Mouse (Mus musculus): Measurements from ENCODE around the gene Sf3b5. TPM values are rescaled to one million over a fixed set of nuclear protein-coding genes. Genes with fewer than 3 reads are reported as not detected.

Gene Sf3b5
- 1 to 10 TPM; 8.2 to 8.9 TPM for total RNA-seq (2021)
- long read RNA-seq, experiment 1, transcript Sf3b5-201 (1 exons, 3,841 nt): major isoform, 59 of 59 reads
- long read RNA-seq, experiment 1, partial matches to known transcripts: 0 of 59 reads
- long read RNA-seq, experiment 1, other reads (novel, unspliced or antisense): 0 of 59 reads
- long read RNA-seq, experiment 2, transcript Sf3b5-201 (1 exons, 3,841 nt): major isoform, 58 of 58 reads
- long read RNA-seq, experiment 2, partial matches to known transcripts: 0 of 58 reads
- long read RNA-seq, experiment 2, other reads (novel, unspliced or antisense): 0 of 58 reads

DNA sequence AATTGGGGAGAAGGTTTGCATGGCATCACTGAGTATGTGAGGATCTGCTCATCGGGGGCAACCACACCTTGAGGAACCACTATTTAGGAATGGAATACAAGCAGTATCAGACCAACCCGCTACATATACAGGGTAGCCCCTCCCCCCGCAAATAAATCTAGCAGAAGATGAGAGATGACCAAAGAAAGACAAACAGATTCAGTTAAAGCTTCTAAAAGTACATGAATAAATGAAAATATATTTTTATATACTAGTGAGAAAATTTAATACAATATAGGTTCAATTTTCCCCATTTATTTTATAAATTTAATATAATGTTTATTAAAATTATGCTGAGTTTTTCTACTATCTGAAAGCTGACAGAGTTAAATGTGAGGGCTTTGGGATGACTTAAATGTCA is at the start of gene Sf3b5:
Gene Sf3b5, plus strand, starts transcription at position 301 of the 400 bp plus-strand sequence.
- intact Hi-C loops (cut with DNase I): no loop called here
- DNase-seq (ENCODE audit: low spot score in 2 of 2): no peak

DNA sequence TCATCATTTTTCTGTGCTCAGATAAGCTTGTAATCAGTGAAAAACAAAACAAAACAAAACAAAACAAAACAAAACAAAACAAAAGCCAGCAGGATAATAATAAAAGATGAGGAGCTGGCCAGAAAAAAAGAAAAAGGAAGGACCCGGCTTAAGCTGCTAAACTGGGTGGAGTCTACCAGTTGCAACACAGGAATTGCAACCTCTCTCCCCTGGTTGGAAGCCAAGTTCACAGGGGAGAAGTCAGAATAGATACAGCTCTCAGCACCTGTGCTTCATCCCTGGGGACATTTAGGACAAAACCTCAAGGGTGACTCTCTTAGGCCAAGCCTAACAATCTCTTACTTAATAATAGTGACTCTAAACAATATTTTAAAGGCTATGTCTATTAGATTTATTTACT is 49.3 kb upstream of the Sf3b5 start:
- intact Hi-C loops (cut with DNase I): no loop called here
- no peak for DNase-seq (ENCODE audit: low spot score in 2 of 2)

DNA sequence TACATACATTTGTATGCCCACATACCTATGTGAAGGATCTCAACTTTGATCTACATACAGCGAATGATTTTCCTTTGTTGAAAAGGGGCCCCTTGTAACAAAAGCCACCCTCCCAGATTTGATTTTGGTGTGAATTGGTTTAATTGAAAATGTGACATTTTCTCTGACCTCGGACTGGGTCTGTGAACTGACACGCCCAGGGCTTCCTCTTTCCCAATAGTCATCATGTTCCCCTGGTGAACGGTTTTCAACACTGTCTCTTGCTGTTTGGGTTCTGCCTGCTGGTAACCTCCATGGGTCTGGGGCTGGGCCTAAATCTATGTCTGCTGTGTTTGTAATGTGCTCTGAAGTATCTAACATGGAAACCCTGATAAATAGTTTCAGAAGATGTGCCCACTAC is 47.9 kb upstream of the Sf3b5 start:
- intact Hi-C loops (cut with DNase I): no loop called here
- DNase-seq (ENCODE audit: low spot score in 2 of 2): no peak

DNA sequence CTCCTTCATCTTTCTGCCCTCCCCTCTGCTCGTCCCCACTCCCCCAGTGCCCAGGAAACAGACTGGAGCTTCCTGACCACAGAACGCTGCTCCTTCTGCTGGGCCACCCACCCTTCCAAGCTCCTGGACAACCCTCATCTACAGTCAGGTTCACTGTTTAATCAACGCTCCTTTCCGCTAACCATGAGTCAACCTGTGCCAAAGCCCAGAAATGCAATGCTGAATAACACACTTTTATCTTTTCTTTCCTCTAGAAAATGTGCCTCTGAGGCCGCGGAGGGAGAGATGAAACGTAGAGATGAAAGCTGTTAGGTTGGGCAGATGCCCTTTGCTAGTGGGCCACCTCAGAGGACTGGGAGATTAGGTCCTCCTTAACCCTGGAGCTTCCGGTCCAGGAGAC is 43.6 kb upstream of the Sf3b5 start:
- intact Hi-C loops (cut with DNase I): no loop called here

DNA sequence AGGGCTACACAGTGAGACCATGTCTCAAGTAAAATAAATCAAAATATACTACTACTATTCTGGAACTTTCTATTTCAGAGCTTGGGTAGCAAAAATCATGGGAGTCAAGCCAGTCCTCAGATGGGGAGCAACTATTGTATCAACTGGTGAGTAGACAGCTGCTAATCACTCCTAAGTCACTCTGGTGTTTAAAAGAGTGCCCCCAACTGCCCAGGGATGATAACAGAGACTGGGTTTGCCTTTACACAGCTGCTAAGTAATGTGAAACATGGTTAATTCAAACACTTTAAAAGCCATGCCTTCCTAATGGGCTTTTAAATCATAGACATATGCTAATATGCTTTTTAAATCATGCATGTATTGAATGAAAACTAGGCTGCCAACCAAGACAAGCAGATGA is 42.9 kb upstream of the Sf3b5 start:
- intact Hi-C loops (cut with DNase I): no loop called here
- DNase-seq (ENCODE audit: low spot score in 2 of 2): no peak

More for the DNA sequence above, 43.6 kb upstream of the Sf3b5 start:
- DNase-seq (ENCODE audit: low spot score in 2 of 2): no peak

DNA sequence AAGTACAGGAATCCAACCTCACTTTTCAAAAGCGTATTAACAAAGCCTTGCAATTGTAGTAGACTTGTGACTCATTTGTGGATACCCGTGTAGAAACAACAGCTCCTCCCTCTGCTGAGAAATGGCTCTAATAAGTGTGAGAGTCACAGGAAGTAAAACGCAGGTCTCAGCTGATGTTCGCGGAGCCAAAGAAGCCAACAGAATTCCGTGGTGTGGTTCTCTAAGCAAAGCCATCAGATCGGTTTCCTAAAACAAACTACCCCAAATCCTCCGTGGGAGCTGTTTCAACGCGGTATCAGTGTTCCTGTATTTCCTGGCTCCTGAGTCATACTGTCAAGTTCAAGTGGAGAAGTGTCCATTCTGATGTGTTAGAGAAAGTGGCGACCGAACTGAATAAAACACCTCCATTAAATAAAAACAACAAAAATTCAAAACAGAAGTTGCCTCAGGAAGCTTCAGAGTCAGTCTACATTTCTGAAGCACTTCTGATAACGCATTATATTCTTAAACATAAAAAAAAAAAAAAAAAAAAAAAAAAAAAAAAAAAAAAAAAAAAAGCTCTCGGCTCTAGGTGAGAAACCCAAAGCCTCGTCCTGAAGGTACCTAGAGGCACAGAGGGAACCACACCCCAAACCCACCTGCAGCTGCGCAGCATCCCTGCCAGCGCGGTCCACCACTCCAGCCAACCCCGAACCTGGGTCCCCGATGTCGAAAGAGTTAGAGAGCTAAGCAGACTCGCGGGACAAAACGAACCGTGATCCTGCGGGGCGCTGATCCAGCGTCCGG is 41.6 kb upstream of the Sf3b5 start:
- no peak for DNase-seq (ENCODE audit: low spot score in 2 of 2)
- intact Hi-C loops (cut with DNase I): no loop called here

DNA sequence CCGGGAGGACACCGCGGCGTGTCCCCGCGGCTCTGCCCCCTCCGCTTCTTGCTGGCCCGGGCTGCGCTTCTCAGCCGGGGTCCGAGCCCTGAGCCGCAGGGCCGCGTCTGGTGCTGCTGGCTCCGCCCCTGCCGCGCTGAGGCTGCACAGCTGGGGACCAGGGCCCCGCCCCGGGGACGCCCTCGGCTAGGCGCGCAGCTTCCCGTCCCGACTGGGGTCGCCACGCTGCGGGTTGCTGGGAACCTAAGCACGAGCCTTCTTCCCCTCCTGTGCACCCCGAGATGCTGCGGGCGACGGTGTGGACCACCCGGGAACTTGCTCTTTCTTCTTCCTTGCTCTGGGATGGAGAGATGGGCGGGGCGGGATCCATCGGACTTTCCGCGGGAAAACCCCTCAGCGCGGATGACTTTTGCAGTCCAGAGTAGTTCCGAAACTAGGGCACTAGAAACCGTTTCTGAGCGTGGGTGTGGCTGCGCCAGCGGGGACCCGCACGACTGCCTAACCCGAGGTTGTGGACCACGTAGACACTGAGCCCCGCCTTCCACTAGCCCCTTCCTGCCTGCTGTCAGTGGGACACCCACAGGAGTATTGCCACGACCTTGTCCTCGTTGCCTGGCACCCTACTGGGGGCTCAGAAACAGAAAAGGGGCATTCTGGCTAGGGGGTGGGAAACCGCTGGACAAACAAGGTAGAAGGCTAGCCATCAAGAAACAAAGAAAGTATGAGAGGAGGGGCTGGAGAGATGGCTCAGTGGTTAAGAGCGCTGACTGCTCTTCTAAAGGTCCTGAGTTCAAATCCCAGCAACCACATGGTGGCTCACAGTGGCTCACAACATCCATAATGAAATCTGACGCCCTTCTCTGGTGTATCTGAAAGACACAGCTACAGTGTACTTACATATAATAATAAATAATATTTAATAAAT is 40.7 kb upstream of the Sf3b5 start, which contains the start of gene Stx11:
Gene Stx11, minus strand, starts transcription at position 148 of the 925 bp plus-strand sequence.
- DNase-seq (ENCODE audit: low spot score in 2 of 2): no peak
- intact Hi-C loops (cut with DNase I): no loop called here

DNA sequence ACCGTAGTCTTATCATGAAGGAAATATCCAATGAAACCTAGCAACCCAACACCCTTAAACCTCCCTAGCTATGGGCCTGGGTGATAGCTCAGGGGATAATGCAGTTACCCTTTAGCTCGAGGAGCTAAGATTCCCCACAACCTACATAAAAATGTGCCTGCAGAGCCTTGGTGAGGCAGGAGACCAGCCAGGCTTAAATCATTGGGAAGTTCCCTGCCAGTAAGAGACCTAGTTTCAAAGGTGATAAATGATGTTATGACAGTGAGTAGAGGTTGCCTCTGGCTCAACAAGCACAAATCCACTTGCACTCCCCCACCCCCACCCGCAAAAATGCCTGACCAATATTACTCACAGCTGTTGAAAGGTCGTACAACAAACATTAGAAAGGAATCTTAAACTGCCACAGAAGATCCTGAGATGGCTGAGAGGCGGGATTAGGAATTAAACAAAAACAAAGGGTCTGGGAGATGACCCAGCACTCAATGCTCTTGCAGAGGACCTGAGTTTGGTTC is 39.4 kb upstream of the Sf3b5 start:
- no peak for DNase-seq (ENCODE audit: low spot score in 2 of 2)
- intact Hi-C loops (cut with DNase I): no loop called here

DNA sequence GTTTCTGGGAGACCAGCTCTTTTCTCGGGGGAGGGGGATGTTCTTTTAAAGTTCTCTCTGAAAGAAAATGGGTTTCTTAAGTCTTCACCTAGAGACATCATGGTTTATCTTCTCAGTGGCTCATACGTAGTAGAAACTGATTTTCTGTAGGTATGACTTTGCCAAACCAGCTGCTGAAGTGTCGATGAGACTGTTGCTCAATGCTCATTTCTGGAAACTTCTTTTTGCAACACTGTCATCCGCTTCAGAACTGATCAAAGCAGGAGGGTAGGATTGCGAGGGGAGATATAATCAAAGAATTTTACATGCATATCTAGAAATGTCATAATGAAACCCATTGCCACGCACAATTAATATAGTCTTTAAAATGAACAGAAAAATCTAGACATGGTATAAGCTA is 30.6 kb upstream of the Sf3b5 start:
- intact Hi-C loops (cut with DNase I): no loop called here
- no peak for DNase-seq (ENCODE audit: low spot score in 2 of 2)

DNA sequence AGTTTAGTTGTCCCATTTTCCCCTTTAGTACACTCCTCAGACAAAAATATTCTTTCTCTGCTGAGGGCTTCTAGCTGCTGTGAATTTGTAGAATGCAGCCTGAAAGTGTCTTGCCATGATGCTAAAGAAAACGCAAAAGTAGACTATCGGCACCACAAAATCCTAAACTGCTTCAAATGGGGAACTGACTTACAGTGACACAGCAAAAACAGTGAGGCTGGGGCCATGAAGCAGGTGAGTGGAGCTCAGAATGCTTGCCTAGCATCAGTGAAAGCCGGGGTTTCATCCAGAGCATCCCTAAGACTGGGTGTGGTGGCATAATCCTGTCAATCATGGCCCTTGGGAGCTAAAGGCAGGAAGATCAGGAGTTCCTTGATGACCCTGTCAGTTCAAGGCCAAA is 29.7 kb upstream of the Sf3b5 start:
- intact Hi-C loops (cut with DNase I): no loop called here
- no peak for DNase-seq (ENCODE audit: low spot score in 2 of 2)

DNA sequence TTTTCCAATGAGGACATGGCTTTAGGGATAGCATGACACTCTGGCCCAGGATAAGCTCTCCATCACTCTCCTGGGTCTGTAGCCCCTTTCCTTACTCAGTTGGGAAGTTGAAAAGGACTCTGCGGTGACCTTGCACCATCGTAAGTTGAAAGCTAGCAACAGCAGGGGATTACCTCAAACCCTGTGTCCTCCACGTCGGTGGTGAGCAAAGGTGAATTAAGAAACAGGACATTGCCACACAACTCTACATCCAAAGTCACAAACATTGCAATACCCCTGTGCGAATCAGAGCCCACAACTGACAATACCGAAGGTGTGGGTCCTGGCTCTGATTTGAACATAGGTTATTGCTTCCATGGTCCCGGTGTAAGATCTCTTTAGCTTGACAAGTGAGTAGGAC is 29.2 kb upstream of the Sf3b5 start:
- intact Hi-C loops (cut with DNase I): no loop called here

DNA sequence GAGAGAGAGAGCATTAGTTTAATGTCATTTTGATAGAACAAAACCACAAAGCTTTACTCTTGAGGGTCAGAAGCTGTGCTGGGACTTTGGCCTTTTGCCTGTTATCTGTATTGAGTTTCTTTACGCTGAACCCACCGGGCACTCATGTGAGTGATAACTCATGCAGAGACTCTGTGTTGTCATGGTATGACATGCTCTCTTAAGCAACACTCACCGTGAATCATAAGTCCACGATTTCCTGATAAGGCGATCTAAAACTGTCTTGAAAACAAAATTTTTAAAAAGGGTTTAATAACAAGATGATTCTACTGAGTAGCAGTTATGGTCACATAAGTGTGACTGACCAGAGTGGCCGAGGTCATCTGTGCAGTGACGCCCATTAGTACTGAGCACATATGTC is 28.6 kb upstream of the Sf3b5 start:
- intact Hi-C loops (cut with DNase I): no loop called here
- DNase-seq (ENCODE audit: low spot score in 2 of 2): no peak

More for the DNA sequence above, 29.2 kb upstream of the Sf3b5 start:
- DNase-seq (ENCODE audit: low spot score in 2 of 2): no peak

DNA sequence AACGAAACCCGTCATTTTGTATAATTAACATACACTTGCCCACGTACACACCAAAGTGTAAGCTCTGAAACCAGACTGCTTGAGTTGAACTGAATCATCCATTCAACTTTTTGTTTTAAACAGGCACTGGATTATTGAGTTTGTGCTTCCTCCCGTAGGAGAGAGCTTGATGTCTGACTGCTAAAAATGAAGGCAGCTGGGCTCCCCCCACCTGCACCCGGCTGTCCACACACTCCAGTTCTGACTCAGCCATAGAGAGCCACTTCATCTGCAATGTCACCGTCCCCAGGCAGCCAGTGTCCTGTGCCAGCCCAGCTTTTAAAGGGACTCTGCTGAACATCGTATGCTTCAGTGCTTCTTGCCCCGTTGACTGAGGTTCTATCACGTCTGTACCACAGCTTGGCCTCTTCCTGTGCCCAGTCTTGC is 27.3 kb upstream of the Sf3b5 start:
- intact Hi-C loops (cut with DNase I): no loop called here
- DNase-seq (ENCODE audit: low spot score in 2 of 2): peak; percentile 14 to 46

DNA sequence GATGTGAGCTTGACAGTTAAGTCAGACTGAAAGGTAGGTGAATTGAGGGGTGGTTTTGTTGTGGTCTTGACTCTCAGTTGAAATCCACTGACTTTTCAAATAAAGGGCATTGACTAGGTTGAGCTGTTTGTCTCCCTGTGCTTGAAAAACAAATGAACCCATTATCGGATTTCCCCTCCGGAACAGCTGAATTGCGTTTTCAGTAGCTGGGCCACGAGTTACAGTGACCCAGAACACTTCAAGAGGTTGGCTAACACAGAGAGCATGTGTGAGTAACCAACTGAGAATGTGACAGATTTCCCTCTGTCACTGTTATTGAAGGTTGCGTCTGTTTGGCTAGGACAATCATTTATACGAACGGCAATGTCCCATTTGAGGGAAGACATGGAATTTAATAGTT is 24.1 kb upstream of the Sf3b5 start:
- DNase-seq (ENCODE audit: low spot score in 2 of 2): no peak
- intact Hi-C loops (cut with DNase I): no loop called here

DNA sequence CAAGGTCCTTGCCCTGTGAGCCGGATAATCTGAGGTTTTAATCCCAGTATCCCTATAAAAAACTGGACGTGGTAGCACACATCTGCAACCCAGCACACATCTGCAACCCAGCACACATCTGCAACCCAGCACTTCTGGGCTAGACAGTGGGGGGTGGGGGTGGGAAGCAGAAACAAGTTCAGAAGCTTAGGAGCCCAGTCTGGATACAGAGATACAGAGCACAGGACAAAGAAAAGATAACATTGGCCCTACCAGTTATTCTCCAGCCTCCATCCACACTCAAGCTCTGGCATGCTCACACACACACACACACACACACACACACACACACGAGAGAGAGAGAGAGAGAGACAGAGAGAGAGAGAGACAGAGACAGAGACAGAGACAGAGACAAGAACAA is 21.6 kb upstream of the Sf3b5 start:
- no peak for DNase-seq (ENCODE audit: low spot score in 2 of 2)
- intact Hi-C loops (cut with DNase I): no loop called here

DNA sequence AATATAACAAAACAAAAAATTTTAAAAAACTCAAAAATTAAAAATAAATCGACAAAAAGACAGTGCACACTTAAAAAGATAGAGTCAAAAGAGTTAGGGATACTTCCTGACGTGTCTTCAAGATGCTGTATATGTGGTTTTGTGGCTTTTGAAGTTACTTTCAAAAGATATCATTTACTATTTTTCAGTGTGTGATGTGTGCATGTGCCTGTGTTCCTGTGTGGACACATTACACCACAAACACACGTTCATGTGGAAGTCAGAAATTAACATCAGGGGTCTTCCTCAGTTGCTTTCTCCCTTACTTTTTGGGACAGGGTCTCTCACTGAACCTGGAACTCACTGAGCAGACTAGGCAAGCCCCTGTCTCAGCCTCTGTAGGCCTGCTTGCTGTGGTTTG is 20.1 kb upstream of the Sf3b5 start:
- DNase-seq (ENCODE audit: low spot score in 2 of 2): no peak
- intact Hi-C loops (cut with DNase I): no loop called here

DNA sequence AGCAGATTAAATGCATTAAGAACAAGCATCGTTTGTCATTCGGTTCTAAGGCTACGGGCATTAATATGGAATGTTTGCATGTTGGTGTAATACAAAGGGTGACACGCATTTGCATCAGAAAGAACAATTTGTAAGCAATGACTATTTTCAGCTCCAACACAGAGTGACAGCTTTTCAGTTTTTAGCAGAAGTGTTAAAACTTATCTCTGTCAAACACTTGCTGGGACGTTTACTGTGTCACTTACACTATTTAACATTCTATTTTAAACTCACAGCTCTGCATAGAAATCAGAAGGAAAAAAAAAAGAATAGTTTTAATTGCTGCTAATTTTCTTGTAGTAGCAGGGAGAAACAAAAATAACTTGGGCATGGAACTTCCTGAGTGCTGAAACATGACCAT is 18.7 kb upstream of the Sf3b5 start:
- no peak for DNase-seq (ENCODE audit: low spot score in 2 of 2)
- intact Hi-C loops (cut with DNase I): no loop called here

DNA sequence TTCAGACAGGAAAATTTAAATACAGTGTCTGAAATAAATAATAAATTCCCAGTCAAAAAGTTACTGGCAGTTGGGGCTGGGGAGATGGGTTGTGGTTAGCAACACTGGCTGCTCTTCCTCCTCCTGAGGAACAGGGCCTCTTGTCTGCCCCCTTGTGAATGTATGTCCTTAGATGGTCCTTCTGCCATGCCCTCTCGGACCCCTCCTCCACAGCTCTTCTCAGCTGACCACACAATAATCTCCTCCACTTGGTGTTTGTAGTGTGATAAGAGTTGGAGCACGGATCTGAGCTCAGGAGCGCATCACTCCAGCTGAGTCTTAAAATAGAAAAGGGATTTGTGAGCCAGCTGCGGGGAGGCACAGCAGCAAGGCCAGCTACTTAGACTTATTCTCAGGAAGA is 18.2 kb upstream of the Sf3b5 start:
- no peak for DNase-seq (ENCODE audit: low spot score in 2 of 2)
- intact Hi-C loops (cut with DNase I): no loop called here

DNA sequence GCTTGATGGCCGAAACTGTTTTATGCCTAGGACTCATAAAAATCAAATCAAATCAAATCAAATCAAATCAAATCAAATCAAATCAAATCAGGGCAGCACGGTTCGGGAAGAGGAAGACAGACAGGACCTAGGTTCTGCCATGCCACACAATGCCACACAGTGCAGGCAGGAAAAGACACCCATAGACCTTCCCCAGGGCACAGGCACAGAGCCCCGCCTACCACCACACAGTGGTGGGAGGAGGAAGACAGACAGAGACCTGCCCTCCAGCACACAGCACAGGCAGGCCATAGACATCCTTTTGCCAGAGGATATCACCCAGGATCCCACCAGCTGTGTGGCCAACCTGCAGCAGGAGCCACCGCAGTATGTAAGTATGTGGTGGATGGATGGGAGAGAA is 13.2 kb upstream of the Sf3b5 start:
- intact Hi-C loops (cut with DNase I): loop anchor here (10.0 kb wide), 1 partner anchor 307 kb away; no protein-coding TSS in a partner anchor
- DNase-seq (ENCODE audit: low spot score in 2 of 2): no peak
